Mouse (Mus musculus): ENCODE data around the gene Chpf2. TPM values are rescaled to one million over a fixed set of nuclear protein-coding genes. Genes with fewer than 3 reads are reported as not detected.

Gene Chpf2
- total RNA-seq, 2 experiments from 2014 or later: 54.6 to 64.1 TPM

DNA sequence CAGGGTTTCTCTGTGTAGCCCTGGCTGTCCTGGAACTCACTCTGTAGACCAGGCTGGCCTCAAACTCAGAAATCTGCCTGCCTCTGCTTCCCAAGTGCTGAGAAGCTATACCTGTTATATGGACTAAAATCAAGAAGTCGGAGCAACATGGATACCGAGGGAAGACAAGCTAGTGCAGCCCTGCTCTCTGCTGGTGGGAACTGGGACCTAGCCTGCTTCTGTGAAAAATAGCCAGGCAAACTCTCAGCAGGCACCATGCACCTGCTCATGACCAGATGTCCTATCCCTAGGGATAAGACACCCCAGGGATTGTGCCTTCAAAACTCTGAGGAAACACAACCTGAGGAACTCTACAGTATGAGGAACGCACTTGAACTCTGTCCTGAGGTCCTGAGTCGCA is 50.4 kb downstream of the Chpf2 start:
- no peak for DNase-seq (ENCODE audit: low spot score in 2 of 2)

DNA sequence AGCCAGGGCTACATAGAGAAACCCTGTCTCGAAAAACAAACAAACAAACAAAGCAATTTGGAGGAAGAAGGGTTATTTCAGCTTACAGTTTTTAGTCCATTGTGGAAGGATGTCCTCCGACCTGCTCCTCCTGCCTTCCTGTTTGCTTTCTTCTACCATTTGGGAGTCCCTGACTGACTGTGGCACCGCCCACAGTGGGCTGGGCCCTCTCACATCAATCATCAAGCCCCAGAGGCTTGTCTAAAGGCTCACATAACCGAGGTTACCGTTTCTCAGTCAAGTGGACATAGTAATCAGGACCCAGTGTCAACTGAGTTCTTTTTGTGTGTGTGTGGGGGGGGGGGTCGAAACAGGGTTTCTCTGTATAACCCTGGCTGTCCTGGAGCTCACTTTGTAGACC is 51.6 kb downstream of the Chpf2 start:
- DNase-seq (ENCODE audit: low spot score in 2 of 2): no peak

DNA sequence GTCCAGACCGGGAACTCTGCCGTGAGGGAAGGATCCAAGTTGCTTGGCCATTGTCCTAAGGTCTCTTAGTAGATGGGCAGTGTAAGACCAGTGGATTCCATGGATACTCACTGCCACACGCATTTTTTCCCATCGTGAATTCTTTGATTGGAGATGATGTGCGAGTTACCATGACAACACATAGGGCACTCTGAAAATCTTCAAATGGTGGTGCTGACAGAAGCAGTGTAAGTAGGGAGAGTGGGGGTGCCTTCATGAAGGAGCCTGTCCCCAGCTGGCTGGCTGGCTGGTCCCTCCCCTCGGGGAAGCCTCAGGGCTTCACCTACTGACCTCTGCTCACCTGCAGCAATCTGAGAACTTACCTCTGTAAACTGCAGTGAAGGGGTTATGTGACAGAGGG is 52.5 kb downstream of the Chpf2 start:
- DNase-seq (ENCODE audit: low spot score in 2 of 2): no peak

Small RNA genes within 50 kb of the gene (microRNA-seq; reads per million reads assigned to microRNA genes)
- 1,196 to 1,436 reads per million in 2 experiments for gene Mir671

Other genes with a start within 250 kb of the Chpf2 start
- 10 to 100 TPM; 15.0 to 18.6 TPM for gene Kcnh2, start 235.1 kb upstream of the Chpf2 start, total RNA-seq (2021)
- 10 to 100 TPM; 10.1 to 11.8 TPM for gene Nos3, start 221.9 kb upstream of the Chpf2 start, total RNA-seq (2021)
- gene Atg9b, start 194.6 kb upstream of the Chpf2 start, total RNA-seq (2021): 1 to 10 TPM; 5.0 to 5.2 TPM
- gene Abcb8, start 193.1 kb upstream of the Chpf2 start, total RNA-seq (2021): 10 to 100 TPM; 40.0 to 53.1 TPM
- gene Asic3, start 173.3 kb upstream of the Chpf2 start, total RNA-seq (2021): not detected
- 100 to 1,000 TPM; 127 to 133 TPM for gene Cdk5, start 163.2 kb upstream of the Chpf2 start, total RNA-seq (2021)
- 10 to 100 TPM; 22.0 to 33.7 TPM for gene Slc4a2, start 162.9 kb upstream of the Chpf2 start, total RNA-seq (2021)
- 100 to 1,000 TPM in 1 of 2 experiments, 10 to 100 TPM in 1; 87.4 to 111 TPM for gene Fastk, start 141.5 kb upstream of the Chpf2 start, total RNA-seq (2021)
- 10 to 100 TPM; 24.1 to 26.4 TPM for gene Tmub1, start 138.9 kb upstream of the Chpf2 start, total RNA-seq (2021)
- gene Agap3, start 134.6 kb upstream of the Chpf2 start, total RNA-seq (2021): 100 to 1,000 TPM; 511 to 516 TPM
- not detected for gene Gbx1, start 59.5 kb upstream of the Chpf2 start, total RNA-seq (2021)
- under 1 TPM; 0.38 to 0.41 TPM for gene Asb10, start 45.8 kb upstream of the Chpf2 start, total RNA-seq (2021)
- gene 4931409K22Rik, start 29.9 kb upstream of the Chpf2 start, total RNA-seq (2021): not detected
- gene Abcf2, start 9.3 kb upstream of the Chpf2 start, total RNA-seq (2021): 10 to 100 TPM; 53.2 to 57.3 TPM
- 100 to 1,000 TPM; 136 to 148 TPM for gene Smarcd3, start 37.7 kb downstream of the Chpf2 start, total RNA-seq (2021)
- 10 to 100 TPM; 71.7 to 75.3 TPM for gene Nub1, start 98.8 kb downstream of the Chpf2 start, total RNA-seq (2021)
- gene Wdr86, start 144.0 kb downstream of the Chpf2 start, total RNA-seq (2021): 1 to 10 TPM; 1.5 to 2.4 TPM
- gene Crygn, start 171.3 kb downstream of the Chpf2 start, total RNA-seq (2021): 1 to 10 TPM; 1.5 to 1.8 TPM